Mouse (Mus musculus): ENCODE data around the gene Eln. TPM values are rescaled to one million over a fixed set of nuclear protein-coding genes. Genes with fewer than 3 reads are reported as not detected.

The Eln gene
- polyA plus RNA-seq, 1 experiment: 7.5 TPM

DNA sequence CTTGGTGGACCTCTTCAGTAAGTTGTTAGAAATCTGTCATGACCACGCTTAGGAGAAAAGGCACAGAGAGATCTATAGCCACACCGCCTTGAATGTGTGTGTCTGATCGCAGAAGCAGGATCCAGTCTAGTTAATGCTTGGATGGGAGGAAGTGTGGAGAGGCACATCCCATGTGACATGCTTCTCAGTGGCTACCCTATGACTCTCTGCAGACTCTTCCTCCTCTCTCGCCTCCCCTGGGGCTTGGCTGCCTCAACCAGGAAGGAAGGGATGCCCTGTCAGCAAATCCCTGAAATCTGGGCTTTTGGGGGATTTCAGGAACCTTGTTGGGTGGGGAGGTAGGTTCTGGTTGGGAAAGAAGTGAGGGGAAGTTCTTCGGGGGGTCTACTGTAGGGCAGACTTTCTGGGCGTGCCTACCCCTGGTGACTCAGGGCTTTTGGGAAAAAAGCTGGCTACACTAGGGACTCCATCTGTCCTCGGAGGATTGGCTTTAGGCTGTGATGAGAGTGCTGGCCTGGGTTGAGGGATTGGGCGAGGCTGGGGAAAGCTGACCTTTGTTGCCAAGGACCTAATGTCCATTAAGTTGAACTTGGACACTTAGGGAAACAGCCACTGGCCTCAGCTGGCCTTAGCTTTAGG is 20.0 kb downstream of the Eln start:
- Histone ChIP-seq H3K27me3 (ENCODE audit: control insufficient read depth, insufficient read depth, low read length) (no peaks in the 10 kb centered on the region), H3K4me1 (ENCODE audit: control insufficient read depth, insufficient read depth, low read length) (no peaks in the 10 kb centered on the region), H3K4me3 (replicated peaks; ENCODE audit: insufficient read depth, low read depth, low read length) (no peak overlapping the region), H3K27ac (ENCODE audit: insufficient read depth, low read length) (no peak overlapping the region)
- WGBS: 81% methylated on average over 8 of the region's 8 CpGs
- DNase-seq: no peak
- TF ChIP-seq POLR2A (IDR thresholded peaks at IDR 0.05; ENCODE audit: borderline replicate concordance, insufficient read depth, low read length): no peak

DNA sequence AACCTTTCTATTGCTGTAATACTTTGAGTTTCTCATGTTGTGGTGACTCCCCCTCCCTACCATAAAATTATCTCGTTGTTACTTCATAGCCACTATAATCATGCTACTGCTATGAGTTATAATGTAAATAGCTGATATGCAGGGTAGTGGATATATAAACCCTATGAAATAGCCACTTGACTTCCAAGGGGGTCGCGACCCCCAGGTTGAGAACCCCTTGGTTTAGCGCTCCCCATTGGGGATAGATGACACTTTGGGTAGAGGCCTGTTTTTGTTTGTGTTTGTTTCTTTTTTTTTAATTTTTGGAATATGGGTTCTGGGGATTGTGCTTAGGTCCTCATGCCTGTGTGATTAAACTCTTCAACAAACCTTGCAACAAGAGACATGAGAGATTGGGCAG is 21.8 kb downstream of the Eln start:
- Histone ChIP-seq H3K27ac (ENCODE audit: insufficient read depth, low read length) (no peak overlapping the region), H3K4me1 (ENCODE audit: control insufficient read depth, insufficient read depth, low read length) (no peaks in the 10 kb centered on the region), H3K4me3 (replicated peaks; ENCODE audit: insufficient read depth, low read depth, low read length) (no peak overlapping the region), H3K27me3 (ENCODE audit: control insufficient read depth, insufficient read depth, low read length) (no peaks in the 10 kb centered on the region)
- DNase-seq: no peak
- 68% methylated on average over 4 of the region's 4 CpGs for WGBS
- TF ChIP-seq POLR2A (IDR thresholded peaks at IDR 0.05; ENCODE audit: borderline replicate concordance, insufficient read depth, low read length): no peak
- no peak for TF ChIP-seq CTCF (IDR thresholded peaks at IDR 0.05; ENCODE audit: borderline replicate concordance, insufficient read depth, low read depth, low read length)

DNA sequence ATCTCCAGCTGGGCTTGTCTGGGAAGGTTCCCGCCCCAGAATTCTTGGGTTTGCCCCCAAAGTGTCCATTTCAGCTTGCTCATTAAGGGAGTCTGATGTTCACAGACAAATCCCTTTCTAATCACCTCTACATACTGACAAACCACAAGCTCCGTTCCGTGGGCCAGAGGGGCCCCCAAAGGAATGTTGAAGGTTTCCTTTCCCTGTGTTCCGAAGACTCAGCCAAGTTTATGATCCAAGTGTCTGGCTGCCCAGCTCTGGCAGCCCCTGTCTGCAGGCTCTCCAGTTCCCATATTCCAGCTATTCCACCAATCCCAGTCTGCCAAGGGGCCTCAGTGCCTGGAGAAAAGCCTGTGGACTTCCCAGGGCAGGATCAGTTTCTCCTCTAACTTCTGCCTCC is 27.1 kb downstream of the Eln start:
- Histone ChIP-seq H3K4me1 (ENCODE audit: control insufficient read depth, insufficient read depth, low read length) (no peaks in the 10 kb centered on the region), H3K27me3 (ENCODE audit: control insufficient read depth, insufficient read depth, low read length) (no peaks in the 10 kb centered on the region), H3K4me3 (replicated peaks; ENCODE audit: insufficient read depth, low read depth, low read length) (no peak overlapping the region), H3K27ac (ENCODE audit: insufficient read depth, low read length) (no peak overlapping the region)
- TF ChIP-seq CTCF (IDR thresholded peaks at IDR 0.05; ENCODE audit: borderline replicate concordance, insufficient read depth, low read depth, low read length) (no peak), POLR2A (IDR thresholded peaks at IDR 0.05; ENCODE audit: borderline replicate concordance, insufficient read depth, low read length) (no peak)
- DNase-seq: no peak
- 58% methylated on average over 4 of the region's 4 CpGs for WGBS

DNA sequence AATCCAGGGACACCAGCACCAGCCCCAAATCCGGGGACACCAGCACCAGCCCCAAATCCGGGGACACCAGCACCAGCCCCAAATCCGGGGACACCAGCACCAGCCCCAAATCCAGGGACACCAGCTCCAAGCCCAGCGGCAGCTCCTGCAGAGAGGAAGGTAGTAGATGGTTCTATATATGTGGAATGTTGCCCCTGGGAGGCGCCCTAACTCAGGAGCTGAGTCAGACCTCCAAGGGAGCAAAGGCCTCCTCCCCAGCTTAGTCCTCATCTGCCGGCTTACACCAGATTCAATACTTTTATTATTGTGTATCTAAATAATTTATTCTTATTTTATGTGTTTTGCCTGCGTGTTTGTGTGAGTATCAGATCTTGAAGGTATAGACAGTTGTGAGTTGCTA is 36.0 kb downstream of the Eln start:
- no peak for DNase-seq
- TF ChIP-seq CTCF (IDR thresholded peaks at IDR 0.05; ENCODE audit: borderline replicate concordance, insufficient read depth, low read depth, low read length) (no peak), POLR2A (IDR thresholded peaks at IDR 0.05; ENCODE audit: borderline replicate concordance, insufficient read depth, low read length) (no peak)
- Histone ChIP-seq H3K27me3 (ENCODE audit: control insufficient read depth, insufficient read depth, low read length) (no peaks in the 10 kb centered on the region), H3K4me1 (ENCODE audit: control insufficient read depth, insufficient read depth, low read length) (no peaks in the 10 kb centered on the region), H3K4me3 (replicated peaks; ENCODE audit: insufficient read depth, low read depth, low read length) (no peak overlapping the region), H3K27ac (ENCODE audit: insufficient read depth, low read length) (no peak overlapping the region)
- 75% methylated on average over 7 of the region's 7 CpGs for whole genome bisulfite sequencing

DNA sequence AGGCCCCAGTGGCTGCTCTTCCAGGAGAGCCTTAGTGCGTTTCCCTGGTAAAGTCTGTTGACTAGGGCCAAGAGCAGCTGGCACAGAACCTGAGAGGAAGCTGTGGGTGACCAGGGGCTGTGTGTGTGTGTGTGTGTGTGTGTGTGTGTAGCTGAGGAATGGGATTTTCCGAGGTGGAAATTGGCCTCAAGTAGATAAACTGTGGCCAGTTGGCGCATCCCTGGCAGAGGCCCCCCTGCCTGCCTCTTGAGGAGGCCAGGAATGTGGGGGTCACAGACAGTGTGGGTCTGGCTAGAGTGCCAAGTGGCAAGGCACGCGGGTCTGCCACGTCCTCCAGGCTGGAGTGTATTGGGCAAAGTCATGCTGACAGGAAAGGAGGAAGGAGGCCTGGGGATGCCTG is 37.8 kb downstream of the Eln start:
- H3K27me3 ChIP-seq (ENCODE audit: control insufficient read depth, insufficient read depth, low read length): no peaks in the 10 kb centered on the region
- DNase-seq: no peak
- no peak overlapping the region for H3K27ac ChIP-seq (ENCODE audit: insufficient read depth, low read length)
- no peak for TF ChIP-seq POLR2A (IDR thresholded peaks at IDR 0.05; ENCODE audit: borderline replicate concordance, insufficient read depth, low read length)
- no peak for TF ChIP-seq CTCF (IDR thresholded peaks at IDR 0.05; ENCODE audit: borderline replicate concordance, insufficient read depth, low read depth, low read length)
- 12% methylated on average over 6 of the region's 6 CpGs for WGBS
- H3K4me3 ChIP-seq (replicated peaks; ENCODE audit: insufficient read depth, low read depth, low read length): no peak overlapping the region
- no peaks in the 10 kb centered on the region for H3K4me1 ChIP-seq (ENCODE audit: control insufficient read depth, insufficient read depth, low read length)

DNA sequence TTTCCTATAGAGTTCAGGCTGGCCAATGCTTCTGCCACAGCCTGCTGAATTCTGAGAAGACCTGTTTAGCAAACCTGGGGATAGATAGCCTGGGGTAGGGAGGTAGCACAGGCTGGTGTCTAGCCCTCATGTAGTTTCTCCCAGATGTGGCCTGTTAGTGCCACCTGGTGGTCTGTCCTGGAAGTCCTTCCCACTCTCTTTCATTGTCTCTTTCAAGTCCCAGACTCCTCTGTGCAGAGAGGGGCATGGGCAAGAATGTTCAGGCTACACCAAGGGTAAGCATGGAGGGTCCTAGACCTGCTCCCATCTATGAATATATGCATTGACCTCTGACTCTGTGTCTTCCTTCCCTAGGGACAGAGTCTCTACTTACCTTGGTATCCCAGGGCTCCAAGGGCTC is 43.0 kb downstream of the Eln start:
- Histone ChIP-seq H3K27ac (ENCODE audit: insufficient read depth, low read length) (no peak overlapping the region), H3K4me3 (replicated peaks; ENCODE audit: insufficient read depth, low read depth, low read length) (no peak overlapping the region), H3K4me1 (ENCODE audit: control insufficient read depth, insufficient read depth, low read length) (no peaks in the 10 kb centered on the region), H3K27me3 (ENCODE audit: control insufficient read depth, insufficient read depth, low read length) (no peaks in the 10 kb centered on the region)
- peak; percentile 50 to 74 for DNase-seq
- TF ChIP-seq CTCF (IDR thresholded peaks at IDR 0.05; ENCODE audit: borderline replicate concordance, insufficient read depth, low read depth, low read length) (peak; percentile 91), POLR2A (IDR thresholded peaks at IDR 0.05; ENCODE audit: borderline replicate concordance, insufficient read depth, low read length) (no peak)

DNA sequence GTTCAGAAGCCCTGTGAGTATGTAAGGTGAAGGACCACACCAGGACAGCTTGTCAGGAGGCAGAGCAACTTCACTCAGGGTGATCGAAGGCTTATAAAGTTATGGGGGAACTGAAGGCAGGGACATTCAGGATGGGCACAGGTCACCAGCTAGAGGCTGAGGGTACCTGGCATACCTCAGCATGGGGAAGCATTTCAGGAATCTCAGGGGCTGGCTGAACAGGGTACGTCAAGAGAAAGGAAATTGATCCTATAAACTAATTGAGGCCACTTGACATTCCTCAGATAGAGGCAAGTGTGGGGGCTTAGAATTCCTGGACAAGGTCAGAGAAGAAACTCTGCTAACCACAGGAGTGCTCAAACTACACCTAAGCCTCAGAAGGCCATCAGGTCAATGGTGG is 51.6 kb downstream of the Eln start:
- WGBS: 91% methylated on average over 2 of the region's 2 CpGs
- TF ChIP-seq CTCF (IDR thresholded peaks at IDR 0.05; ENCODE audit: borderline replicate concordance, insufficient read depth, low read depth, low read length): no peak
- TF ChIP-seq POLR2A (IDR thresholded peaks at IDR 0.05; ENCODE audit: borderline replicate concordance, insufficient read depth, low read length): no peak
- Histone ChIP-seq H3K27me3 (ENCODE audit: control insufficient read depth, insufficient read depth, low read length) (no peaks in the 10 kb centered on the region; the same call in 1 of the 2 replicates), H3K4me1 (ENCODE audit: control insufficient read depth, insufficient read depth, low read length) (no peaks in the 10 kb centered on the region), H3K27ac (ENCODE audit: insufficient read depth, low read length) (no peak overlapping the region), H3K4me3 (replicated peaks; ENCODE audit: insufficient read depth, low read depth, low read length) (no peak overlapping the region)
- no peak for DNase-seq

DNA sequence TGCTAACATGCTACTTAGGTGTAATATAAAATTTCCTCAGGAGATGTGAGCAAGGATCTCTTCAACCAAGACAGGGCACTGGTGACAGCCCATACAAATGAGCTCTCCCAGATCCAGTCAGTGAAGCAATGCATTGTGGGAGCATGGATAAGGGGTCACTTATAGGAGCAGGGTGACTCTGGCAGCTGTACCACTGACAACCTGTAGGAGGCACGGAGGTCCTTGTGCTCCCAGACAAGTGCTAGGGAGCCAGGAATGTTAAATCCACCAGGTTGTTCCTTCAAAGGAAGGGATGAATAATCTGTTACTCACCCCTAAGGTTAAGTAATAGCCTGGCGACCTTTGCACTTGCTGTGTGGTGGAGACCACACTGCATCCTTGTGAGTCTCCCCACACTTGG is 52.0 kb downstream of the Eln start:
- WGBS: 26% methylated on average over 2 of the region's 2 CpGs
- Histone ChIP-seq H3K27ac (ENCODE audit: insufficient read depth, low read length) (no peak overlapping the region), H3K4me3 (replicated peaks; ENCODE audit: insufficient read depth, low read depth, low read length) (no peak overlapping the region), H3K27me3 (ENCODE audit: control insufficient read depth, insufficient read depth, low read length) (no peaks in the 10 kb centered on the region; the same call in 1 of the 2 replicates), H3K4me1 (ENCODE audit: control insufficient read depth, insufficient read depth, low read length) (no peaks in the 10 kb centered on the region)
- DNase-seq: no peak
- TF ChIP-seq POLR2A (IDR thresholded peaks at IDR 0.05; ENCODE audit: borderline replicate concordance, insufficient read depth, low read length) (no peak), CTCF (IDR thresholded peaks at IDR 0.05; ENCODE audit: borderline replicate concordance, insufficient read depth, low read depth, low read length) (no peak)

All from cerebellum, adult 2 months (tissue).